Mouse (Mus musculus) Muller cell, postnatal 12 days (primary cell): ENCODE measurements at regions not wholly inside any gene's neighbourhood (a gene's known extent, or its start where the extent isn't known, plus 50 kb on each side); places are given as distances from the start of the nearest gene placed in this dataset.
A peak's percentile ranks its signal among the peaks of the same experiment; 100 is the strongest.
"Not testable (repeated sequence)": the region's sequence is repeated elsewhere in the genome, so short reads cannot be mapped to it uniquely, and the experiment has no call there.

Source experiments
- DNase-seq: peaks from one replicate; pipeline ENCODE4 v3.0.0-alpha.2; 2015; ENCODE audit errors: inconsistent ontology term

DNA sequence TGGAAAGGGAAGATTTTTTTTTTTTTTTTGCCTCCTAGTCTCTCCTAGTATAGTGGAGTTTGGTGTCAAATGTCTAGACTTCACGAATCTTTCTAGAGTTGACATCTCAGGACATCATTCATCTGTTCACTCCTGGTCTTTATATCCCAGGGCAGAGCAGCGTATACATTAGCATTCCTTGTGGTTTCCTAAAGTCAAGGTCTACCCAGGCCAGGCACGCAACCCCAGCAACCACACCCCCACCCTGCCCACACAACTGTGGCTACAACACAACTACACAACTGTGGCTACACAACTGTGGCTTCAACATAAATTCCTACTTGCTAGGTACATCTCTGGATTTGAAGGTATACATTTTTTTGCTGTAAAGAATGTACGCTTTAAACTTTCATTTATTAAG, 122.2 kb downstream of the Ppp1r3a start:
- no peak for DNase-seq

DNA sequence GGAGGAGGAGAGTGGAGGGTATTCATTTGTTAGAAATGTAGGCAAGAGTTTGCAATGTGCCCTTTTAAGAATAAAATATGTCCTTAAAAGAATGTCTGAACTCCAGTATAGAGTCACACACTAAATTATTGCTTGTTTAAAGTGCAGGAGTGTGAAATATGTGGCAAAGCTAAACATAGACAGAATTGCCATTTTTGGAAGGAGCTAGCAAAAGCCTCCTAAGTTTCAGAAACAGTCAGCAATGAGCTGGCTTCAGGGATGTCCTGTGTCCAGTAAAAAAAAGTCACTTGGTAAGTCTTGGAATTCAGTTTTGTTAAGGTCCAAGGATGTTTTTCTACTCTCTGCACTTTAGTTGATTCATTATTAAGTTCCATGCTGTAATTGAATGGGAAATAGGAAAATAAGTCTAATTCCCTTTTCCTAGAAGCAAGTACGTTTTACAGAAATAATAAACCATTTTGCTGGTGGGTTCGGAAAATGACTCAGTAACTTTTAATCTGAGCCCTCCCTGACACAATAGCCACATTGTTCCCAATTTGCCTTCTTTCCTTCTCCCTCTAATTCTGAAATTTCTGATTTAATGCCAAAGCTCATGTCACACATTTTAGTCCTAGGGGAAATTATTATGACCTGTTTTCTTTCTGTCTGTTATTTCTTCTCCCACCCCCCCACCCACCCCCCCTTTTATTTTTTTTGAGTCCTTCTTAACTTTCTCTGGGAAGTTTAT, 123.2 kb downstream of the Ppp1r3a start:
- peak; percentile 68 for DNase-seq

DNA sequence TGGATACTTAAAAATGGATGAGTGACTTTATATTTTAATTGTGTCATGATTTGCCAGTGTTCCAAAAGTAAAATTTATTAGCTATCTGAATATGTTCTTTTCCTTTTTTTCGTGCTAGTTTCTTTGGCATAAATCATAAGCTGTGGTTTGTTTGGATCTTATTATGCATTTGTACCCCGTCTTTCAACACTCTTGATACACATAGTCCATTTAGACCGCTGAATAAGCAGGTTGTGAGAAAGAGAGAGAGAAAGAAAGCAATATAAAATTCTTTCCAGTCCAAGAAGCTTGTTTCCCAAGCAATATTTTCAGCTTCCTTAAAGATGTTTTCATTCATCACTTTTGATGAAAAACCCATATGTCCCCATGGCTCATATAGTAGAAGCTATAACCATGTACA, 138.4 kb downstream of the Ppp1r3a start:
- DNase-seq = no peak

DNA sequence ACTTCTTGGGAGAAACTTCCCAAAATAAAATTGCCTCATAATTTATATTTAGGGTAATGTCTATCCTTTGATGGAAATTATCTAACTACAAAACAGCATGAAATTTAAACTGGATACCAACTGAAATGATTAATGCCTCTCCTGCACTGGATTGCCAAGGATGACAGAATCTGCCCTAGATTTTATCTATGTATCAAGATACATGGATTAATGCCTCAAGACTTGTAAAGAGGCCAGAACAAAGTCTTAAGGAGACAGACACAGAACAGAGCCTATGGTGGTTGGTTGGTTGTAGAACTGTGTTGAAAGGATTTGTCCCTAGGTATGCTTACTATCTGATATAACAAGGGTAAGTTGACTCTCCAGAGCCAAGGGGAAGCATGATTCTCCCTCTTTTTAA, 147.0 kb downstream of the Ppp1r3a start:
- DNase-seq = no peak

DNA sequence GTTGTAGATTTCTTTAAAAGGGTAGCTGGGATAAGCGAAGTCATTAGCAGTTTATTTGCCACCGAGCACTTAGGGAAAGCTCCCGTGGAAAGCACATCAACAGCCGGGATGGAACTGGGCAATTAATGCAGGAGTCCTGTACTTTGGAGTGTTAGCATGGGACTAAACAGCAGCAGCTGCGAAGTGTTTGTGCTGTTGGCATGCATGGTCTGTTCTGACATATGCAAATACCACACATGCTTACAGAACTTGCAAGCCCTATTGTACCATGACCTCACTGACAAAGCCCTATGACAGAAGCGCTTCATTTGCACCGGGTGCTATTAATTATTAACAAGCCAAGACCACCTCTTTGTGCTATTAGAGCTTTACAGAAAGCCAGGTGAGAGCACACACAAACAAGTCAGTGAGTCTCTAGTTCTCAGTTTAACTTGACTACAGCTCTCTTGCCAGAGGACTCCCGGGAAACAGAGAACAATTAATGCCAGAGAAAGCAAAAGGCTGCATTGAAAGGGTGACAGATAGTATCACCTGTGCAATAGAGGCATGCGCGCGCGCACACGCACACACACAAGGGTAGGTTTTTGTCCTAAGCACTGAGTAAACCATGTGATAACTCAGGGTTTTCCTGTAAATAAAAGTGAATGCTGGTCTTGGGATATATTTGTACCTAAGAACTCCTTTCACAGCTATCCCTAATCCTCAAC, 154.4 kb downstream of the Ppp1r3a start:
- peak; percentile 10 for DNase-seq

DNA sequence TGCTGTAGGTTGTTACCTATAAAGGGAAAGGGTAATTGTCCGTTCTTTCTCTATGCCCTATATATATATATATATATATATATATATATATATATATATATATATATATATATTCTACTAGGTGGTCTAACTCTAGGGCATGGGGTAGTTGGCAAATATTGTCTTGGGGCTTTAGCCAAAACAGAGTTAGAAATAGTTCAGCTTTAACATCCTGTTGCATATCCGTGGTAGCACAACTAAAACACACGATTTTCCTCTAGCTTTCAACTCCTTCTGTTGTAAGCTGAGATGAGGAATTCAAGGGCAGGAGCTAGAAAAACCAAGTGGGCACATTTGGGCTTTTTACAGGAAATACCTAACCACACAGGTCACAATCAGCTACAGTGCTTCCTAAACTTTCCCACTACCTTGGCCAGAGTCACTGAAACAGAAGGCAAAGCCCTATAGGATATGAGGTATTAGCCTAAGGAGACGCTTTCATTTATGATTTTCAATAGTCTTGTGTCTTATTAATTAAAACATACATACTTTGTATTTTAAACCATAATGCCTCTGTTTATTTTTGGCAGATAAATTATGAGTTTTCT, 158.1 kb downstream of the Ppp1r3a start:
- no peak for DNase-seq

DNA sequence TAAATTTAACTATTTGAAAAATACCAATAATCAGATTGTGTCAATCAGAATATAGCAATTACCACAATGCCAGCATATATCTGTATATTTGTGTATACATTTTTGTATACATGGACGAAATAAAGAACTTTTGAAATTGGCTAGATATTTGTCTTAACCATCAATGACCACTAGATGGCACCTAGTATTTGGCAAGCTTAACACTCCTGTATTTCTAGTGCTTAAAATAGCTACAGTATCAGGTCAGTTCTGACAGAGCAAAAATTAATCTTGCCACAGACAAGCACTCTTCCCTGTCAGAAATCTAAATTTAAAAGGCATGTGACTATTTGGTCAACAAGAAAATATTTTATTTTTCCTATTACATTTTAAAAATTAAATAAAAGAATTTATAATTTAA, 169.2 kb downstream of the Ppp1r3a start:
- peak; percentile 20 for DNase-seq

DNA sequence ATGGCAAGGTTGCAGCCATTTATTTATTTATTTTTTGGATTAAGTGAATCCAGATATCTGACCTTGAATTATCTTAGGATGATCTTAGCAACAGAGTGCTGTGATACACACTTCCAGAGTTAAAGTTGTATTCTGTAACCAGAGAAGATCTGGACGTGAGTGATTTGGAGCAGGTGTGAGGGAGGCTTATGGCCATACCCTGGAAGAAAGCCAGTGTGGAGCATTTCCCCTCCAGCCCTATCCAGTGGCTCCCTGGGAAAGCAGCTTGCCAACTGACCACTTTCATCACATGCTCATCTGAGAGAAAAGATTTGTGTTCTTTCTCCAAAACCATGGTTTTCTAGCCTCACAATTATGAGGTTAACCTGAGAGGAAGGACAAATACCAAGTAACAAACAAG, 171.2 kb downstream of the Ppp1r3a start:
- DNase-seq = no peak

DNA sequence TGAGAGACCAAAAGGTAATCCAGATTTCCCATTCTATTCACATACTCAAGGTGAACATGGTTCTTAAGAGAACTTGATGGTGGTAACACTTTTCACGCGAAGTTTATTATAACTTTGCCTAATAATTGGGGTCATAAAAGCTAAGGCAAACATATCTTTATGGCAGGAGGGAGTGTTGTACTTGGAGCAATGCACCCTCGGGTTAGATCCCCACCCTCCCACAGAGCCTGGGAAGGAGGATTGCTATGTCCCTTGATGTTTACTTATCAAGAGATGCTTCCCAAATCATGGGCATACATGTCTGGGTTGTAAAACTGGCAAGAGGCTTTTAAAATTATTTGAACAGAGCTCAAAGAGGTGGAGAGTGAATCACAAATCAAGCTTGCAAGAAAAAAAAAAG, 180.5 kb downstream of the Ppp1r3a start:
- no peak for DNase-seq

DNA sequence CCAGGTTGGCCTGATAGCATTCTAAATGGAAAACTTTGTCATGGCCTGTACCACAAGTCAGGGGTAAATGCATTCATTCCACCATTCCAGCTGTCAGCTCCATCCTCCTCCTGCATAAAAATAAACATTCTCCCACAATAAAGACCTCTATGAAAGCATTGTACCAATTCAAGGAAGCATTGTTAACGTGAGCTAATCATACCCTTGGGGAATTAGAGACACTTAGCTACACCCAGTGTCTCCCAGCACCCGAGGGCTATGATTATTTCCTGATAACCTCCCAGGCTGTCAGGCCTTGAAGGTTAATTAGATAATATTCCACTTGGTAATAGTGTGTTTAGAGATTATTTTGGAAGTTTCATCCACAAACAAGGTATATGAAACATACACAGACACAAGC, 182.1 kb downstream of the Ppp1r3a start:
- peak; percentile 9 for DNase-seq

DNA sequence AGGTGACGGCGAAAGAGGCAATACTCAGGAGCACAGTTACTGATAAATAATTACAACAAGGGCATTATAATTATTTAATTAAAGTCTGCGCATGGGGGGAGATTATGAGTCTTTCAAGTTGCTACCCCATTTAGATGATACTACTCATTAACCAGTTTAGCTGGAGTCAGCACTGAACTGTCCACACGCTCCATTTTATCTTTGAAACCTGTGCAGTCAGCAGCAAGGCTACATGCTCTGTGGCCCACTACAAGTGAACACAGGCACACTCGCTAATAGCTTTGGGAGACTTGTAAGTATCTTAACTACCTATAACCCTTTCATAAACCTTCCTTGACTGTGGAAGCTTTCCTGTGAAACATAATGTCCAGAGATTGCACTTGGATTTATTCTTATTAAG, 214.7 kb downstream of the Ppp1r3a start:
- no peak for DNase-seq

DNA sequence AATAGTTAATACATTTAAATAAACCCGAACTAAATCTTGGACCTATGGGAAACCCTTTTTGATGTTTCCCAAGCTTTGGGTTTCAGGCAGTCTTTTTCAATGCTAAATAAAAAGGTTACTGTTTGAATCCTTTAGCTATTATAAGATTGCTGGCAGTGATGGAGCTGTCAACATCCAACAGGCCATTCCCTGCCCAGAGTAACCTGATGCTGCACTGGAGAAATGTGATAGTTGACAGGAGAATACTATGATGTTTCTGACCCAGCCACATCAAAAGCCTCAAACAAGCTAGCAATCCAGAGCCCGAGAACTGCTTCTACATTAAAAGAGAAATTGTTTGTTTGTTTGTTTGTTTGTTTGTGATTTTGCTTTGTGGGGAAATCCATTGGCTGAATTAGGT, 226.0 kb downstream of the Ppp1r3a start:
- no peak for DNase-seq

DNA sequence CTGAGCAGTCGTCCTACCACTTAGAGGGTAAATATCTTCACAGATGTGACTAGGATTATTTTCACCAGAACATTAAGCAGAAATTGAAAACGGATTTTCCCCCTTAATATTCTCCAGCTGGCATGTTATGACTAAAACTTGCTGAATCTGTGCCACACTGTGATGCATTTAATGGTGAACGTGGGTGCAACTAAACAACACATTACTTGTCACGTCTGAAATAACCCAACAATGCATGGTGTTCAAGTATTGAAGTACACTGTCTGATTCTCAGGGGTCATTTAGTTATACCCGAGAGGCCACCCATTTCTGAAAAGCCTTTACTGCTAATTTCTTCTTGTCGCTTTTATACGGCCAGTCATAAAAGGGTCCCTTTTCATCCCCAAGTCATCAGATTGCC, 226.5 kb downstream of the Ppp1r3a start:
- no peak for DNase-seq

DNA sequence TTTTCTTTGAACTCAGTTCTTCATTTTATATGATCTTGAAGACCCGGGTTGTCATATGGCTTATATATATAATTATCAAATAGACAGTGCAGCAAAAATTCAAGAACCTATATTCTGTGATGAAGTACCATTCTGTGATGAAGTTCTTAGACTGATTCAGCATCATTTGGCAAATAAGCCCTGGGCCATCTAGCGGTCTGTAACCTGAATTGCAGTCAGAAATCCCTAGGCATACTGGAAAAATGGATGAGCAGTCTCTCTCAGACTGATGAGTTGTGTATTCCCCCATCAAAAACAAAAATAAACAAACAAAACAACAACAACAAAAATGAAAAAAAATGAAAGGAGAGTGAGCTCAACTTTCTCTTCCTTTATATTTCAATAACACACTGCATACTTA, 232.3 kb downstream of the Ppp1r3a start:
- DNase-seq = peak; percentile 9

DNA sequence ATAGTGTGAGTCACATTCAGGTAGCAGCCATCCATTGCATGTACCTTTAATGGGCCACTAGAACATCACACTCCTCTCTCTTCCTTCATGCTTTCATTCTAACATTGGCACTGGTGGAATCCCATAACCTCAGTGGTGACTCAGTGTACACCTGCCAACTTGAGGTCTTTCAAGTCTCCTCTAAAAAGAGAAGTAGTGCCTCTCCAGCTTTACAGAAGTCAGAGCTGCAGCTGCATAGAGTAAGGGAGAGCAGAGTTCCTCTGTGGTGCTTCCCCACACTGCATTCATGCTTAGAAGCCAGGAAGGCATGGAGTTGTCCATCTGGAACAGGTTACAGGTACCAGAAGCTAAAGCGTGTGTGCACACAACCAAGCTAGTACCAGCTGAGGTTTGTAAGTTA, 233.8 kb downstream of the Ppp1r3a start:
- no peak for DNase-seq

DNA sequence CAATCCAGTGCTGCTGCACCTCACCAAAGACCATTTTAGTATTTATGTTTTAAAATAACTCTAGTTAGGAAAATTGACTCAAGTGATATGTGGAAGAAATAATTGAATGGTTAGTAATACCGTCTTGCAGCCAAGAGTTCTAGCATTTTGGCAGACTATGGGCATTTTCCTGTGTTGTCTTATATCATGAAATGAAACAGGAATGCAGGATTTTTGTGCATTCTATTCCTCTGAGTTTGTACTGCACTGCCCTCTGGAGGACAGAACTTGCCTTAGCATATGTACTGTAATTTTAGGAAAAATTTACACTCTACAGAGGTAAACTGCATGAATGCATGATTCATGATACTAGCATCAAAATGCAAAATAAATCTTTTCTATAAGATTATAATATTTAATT, 250.9 kb downstream of the Ppp1r3a start:
- DNase-seq = peak; percentile 74

DNA sequence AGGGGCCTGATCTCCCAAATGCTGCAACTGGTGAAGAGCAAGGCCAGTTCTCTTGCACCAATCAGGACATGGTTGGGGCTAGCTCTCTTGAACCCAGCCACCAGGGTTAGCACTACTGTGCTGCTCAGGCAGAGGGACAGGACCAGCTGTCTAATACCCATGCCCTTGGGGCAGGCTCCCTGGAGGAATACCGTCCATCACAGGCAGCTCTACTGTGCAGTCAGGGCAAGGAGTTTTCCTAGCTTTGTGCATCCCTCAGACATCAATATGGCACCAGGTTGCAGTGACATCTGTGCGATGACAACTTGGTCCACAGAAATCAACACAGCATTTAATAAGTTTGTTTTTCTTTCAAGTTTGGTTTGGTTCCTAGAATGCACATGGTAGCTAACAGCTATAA, 254.4 kb downstream of the Ppp1r3a start:
- no peak for DNase-seq

DNA sequence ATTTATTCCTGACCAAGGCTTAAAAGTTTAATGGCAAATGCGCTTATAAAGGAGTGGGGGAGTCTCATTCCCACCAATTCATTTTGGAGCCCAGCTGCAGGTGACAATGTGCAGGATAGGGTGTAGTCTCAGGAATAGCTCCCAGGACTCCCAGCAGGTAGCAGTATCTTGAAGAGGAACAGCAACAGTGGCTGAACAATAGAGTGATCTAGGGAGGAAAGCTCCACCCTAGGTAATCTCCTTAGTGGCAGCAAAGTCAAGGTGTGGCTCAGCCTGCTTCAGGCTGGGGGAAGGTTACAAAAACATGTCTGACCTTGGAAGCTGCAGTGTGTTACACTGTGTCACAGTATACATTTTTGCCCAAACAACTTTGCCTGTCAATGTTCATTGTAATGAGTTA, 255.2 kb downstream of the Ppp1r3a start:
- not testable (repeated sequence) for DNase-seq

DNA sequence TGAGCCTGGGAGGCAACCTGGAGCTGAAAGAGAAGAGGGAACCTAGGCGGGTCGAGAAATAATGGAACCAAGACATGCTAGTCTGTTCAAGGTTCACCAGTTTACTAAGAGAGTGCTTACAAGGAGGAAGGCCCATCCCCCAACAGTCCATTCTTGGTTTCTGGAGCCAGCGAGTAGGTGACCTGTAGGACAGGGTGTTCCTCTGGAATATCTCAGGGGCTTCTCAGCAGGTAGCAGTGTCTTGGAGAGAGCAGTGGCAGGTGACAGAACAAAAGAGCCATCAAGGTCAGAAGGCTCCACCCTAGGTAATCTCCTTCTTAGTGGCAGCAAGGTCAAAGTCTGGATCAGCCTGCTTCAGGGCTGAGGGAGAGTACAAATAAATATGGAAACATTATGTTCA, 268.4 kb downstream of the Ppp1r3a start:
- DNase-seq = not testable (repeated sequence)

DNA sequence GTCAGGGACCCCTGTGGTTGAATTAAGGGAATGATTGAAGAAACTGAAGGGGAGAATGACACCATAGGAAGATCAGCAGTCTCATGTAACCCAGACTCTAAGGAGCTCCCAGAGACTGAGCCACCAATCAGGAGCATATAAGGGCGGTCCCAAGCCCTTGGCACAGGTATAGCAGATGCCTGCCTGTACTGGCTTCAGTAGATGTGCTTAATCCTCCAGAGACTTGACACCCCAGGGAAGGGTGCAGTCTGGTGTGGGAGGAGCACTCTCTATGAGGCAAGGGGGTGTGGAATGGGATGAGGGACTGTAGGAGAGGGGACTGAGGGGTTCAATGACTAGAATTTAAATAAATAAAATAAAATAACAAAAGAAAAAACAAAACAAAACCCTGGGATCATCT, 298.7 kb downstream of the Ppp1r3a start:
- no peak for DNase-seq

DNA sequence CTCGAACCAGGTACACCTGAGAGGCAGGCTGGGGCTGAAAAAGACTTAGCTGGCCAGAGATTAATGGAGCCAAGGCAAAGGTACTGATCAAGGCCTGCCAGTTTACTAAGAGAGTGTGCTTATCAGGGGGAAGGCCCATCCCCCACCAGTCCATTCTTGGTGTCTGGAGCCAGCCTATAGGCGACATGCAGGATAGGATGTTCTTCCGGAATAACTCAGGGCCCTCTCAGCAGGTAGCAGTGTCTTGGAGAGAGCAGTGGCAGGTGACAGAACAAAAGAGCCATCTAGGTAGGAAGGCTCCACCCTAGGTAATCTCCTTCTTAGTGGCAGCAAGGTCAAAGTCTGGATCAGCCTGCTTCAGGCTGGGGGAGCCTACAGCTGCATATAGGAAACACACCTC, 301.8 kb downstream of the Ppp1r3a start:
- not testable (repeated sequence) for DNase-seq

DNA sequence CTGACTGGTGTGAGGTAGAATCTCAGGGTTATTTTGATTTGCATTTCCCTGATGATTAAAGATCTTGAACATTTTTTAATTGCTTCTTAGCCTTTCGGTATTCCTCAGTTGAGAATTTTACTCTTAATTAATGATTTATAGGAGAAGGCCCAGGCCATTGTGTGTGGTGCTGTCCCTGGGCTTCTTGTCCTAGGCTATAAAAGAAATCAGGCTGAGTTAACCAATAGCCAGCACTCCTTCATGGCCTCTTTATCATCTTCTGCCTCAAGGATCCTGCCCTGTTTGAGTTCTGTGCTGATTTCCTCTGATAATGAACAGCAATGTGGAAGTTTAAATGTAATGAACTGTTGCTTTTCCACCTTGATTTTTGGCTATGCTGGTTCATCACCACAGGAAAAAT, 323.3 kb downstream of the Ppp1r3a start:
- no peak for DNase-seq

DNA sequence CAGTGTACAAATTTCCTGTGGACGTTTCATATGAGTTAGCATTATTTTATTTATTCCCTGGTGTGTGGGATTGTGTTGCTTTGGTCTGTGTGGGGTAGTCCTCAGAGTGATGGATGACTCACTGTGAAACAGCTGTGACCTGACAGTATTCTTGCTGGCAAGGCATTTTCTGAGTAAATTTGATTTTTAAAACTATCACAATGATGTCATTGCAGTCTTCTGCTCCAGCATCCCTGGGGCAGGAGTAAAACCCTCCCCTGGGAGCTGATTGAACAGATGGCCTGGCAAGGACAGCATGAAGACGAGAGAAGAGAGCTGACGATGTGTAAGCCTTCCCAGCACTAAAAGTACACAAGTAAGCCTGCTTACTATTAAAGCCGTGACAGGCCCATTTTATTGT, 345.3 kb downstream of the Ppp1r3a start:
- peak; percentile 8 for DNase-seq
